Mouse (Mus musculus) neural tube, embryonic 11.5 days (tissue): Measurements from ENCODE around the gene Gm2431. TPM values are rescaled to one million over a fixed set of nuclear protein-coding genes. Genes with fewer than 3 reads are reported as not detected.
"Not testable (repeated sequence)": the region's sequence is repeated elsewhere in the genome, so short reads cannot be mapped to it uniquely, and the experiment has no call there.

ENCODE experiments used
- ATAC-seq: fragments of 200-750 bp; cut with Nextera tagmentation; 2 replicates; pipeline ENCODE4 v1.8.0; 2017; ENCODE audit warnings: moderate number of reproducible peaks, mild to moderate bottlenecking, moderate TSS enrichment, moderate library complexity; ENCODE audit not compliant: insufficient read depth, low FRiP score, low TSS enrichment
- DNase-seq: peaks from one replicate; pipeline ENCODE4 v3.0.0-alpha.2; 2015; ENCODE audit warnings: low spot score
- H3K27ac ChIP-seq: fragments of 300-500 bp; sonication (generic); 2 replicates; pipeline ENCODE4 v1.5.1; 2014; ENCODE audit warnings: low read depth, mild to moderate bottlenecking, low read length
- H3K27me3 ChIP-seq: fragments of 300-500 bp; sonication (generic); 2 replicates; pipeline ENCODE4 v1.6.1; 2014; ENCODE audit warnings: mild to moderate bottlenecking, low read length, mixed read lengths; ENCODE audit not compliant: control insufficient read depth, insufficient read depth
- H3K36me3 ChIP-seq: fragments of 300-500 bp; sonication (generic); 2 replicates; pipeline ENCODE4 v1.6.1; 2014; ENCODE audit warnings: mild to moderate bottlenecking, low read length, moderate library complexity, mixed read lengths; ENCODE audit not compliant: control insufficient read depth, insufficient read depth
- H3K4me1 ChIP-seq: fragments of 300-500 bp; sonication (generic); 2 replicates; pipeline ENCODE4 v1.6.1; 2014; ENCODE audit warnings: low read length, mixed read lengths; ENCODE audit not compliant: control insufficient read depth, insufficient read depth
- H3K4me2 ChIP-seq: fragments of 300-500 bp; sonication (generic); 2 replicates; pipeline ENCODE4 v1.6.1; 2014; ENCODE audit warnings: low read depth, mild to moderate bottlenecking, moderate library complexity
- H3K4me3 ChIP-seq: fragments of 300-500 bp; sonication (generic); 2 replicates; pipeline ENCODE4 v1.5.1; 2014; ENCODE audit warnings: low read depth, low read length
- H3K9ac ChIP-seq: fragments of 300-500 bp; sonication (generic); 2 replicates; pipeline ENCODE4 v1.6.1; 2014; ENCODE audit warnings: mild to moderate bottlenecking, low read length
- H3K9me3 ChIP-seq: fragments of 300-500 bp; sonication (generic); 2 replicates; pipeline ENCODE4 v1.6.1; 2016; ENCODE audit warnings: low read length; ENCODE audit not compliant: control insufficient read depth
- WGBS: fragments of 180-500 bp; shearing (Covaris S2); extraction: QIAGEN DNeasy Blood & Tissue Kit; methylation state at CpG from one replicate; pipeline ENCODE4 v1.1.7; 2014; 5-methylcytosine and 5-hydroxymethylcytosine counted together
- polyA plus RNA-seq: library from polyadenylated mRNA; unstranded; fragments of >200 nt; fragmentation: Nextera tagmentation; extraction: Ambion mirVana; gene quantifications from 2 replicates; pipeline ENCODE4 v1.2.1, GENCODE M21; 2014

Gene Gm2431
- polyA plus RNA-seq, 1 experiment from 2014 or later: not detected

- ATAC-seq (peak; percentile 55), DNase-seq (peak; percentile 49)
- H3K9ac ChIP-seq: peak overlapping the region; percentile 41; the same call in 1 of the 2 replicates
- H3K4me3 ChIP-seq: peak overlapping the region; percentile 43; the same call in 1 of the 2 replicates
- H3K9me3 ChIP-seq: no peaks in the 10 kb centered on the region
- 0 out of 2 replicates have a peak, but pooled peaks cover 2% of the 10 kb centered on the region for H3K27me3 ChIP-seq
- 17% methylated on average over 23 of the region's 23 CpGs for WGBS
- H3K4me1 ChIP-seq: 0 out of 2 replicates have a peak, but pooled peaks cover 3% of the 10 kb centered on the region
- H3K27ac ChIP-seq: no peak overlapping the region
- peak overlapping the region; percentile 77 for H3K4me2 ChIP-seq
- no peaks in the 10 kb centered on the region for H3K36me3 ChIP-seq
Observed at GRCm38 (mm10) chr7:142285130-142285835, 27.1 kb upstream of the Gm2431 start.

GRCm38 (mm10) chr7:142284615-142285080 is 26.5 kb upstream of the Gm2431 start:
- under 1% methylated on average over 19 of the region's 19 CpGs for WGBS
- Histone ChIP-seq H3K4me3 (peak overlapping the region; percentile 43), H3K4me2 (peak overlapping the region; percentile 77), H3K27ac (peak overlapping the region; percentile 55), H3K27me3 (0 out of 2 replicates have a peak, but pooled peaks cover 2% of the 10 kb centered on the region), H3K9ac (peak overlapping the region; percentile 58), H3K4me1 (0 out of 2 replicates have a peak, but pooled peaks cover 3% of the 10 kb centered on the region), H3K9me3 (no peaks in the 10 kb centered on the region), H3K36me3 (no peaks in the 10 kb centered on the region)
- DNase-seq (peak; percentile 96), ATAC-seq (peak; percentile 61)

GRCm38 (mm10) chr7:142284023-142284591 is 26.0 kb upstream of the Gm2431 start:
- Histone ChIP-seq H3K9ac (peak overlapping the region; percentile 58), H3K4me3 (peak overlapping the region; percentile 43), H3K4me1 (0 out of 2 replicates have a peak, but pooled peaks cover 3% of the 10 kb centered on the region), H3K9me3 (no peaks in the 10 kb centered on the region), H3K36me3 (no peaks in the 10 kb centered on the region), H3K27ac (peak overlapping the region; percentile 55), H3K4me2 (peak overlapping the region; percentile 77), H3K27me3 (0 out of 2 replicates have a peak, but pooled peaks cover 2% of the 10 kb centered on the region)
- DNase-seq: peak; percentile 76
- peak; percentile 61 for ATAC-seq
- under 1% methylated on average over 38 of the region's 38 CpGs for WGBS

- not testable (repeated sequence) for H3K9me3 ChIP-seq, H3K9ac ChIP-seq, H3K27ac ChIP-seq, DNase-seq, H3K27me3 ChIP-seq, H3K4me3 ChIP-seq, H3K36me3 ChIP-seq, H3K4me1 ChIP-seq, H3K4me2 ChIP-seq, ATAC-seq
- 17% methylated on average over 2 of the region's 2 CpGs for WGBS
Observed at GRCm38 (mm10) chr7:142282847-142283246, 24.7 kb upstream of the Gm2431 start.

GRCm38 (mm10) chr7:142279291-142279690 is 21.1 kb upstream of the Gm2431 start:
- not testable (repeated sequence) for H3K9me3 ChIP-seq, H3K4me1 ChIP-seq, H3K27me3 ChIP-seq, H3K36me3 ChIP-seq, H3K9ac ChIP-seq, H3K4me2 ChIP-seq, H3K4me3 ChIP-seq, DNase-seq, H3K27ac ChIP-seq, ATAC-seq
- 69% methylated on average over 1 of the region's 1 CpGs for WGBS

GRCm38 (mm10) chr7:142278183-142278582 is 20.0 kb upstream of the Gm2431 start:
- not testable (repeated sequence) for H3K36me3 ChIP-seq, H3K27ac ChIP-seq, H3K4me3 ChIP-seq, H3K27me3 ChIP-seq, H3K4me2 ChIP-seq, H3K9me3 ChIP-seq, H3K9ac ChIP-seq, H3K4me1 ChIP-seq, ATAC-seq
- 0% methylated on average over 3 of the region's 3 CpGs for WGBS
- DNase-seq: peak; percentile 65

- not testable (repeated sequence) for H3K4me1 ChIP-seq, H3K36me3 ChIP-seq, H3K9ac ChIP-seq, ATAC-seq, H3K27me3 ChIP-seq, H3K4me2 ChIP-seq, H3K9me3 ChIP-seq, DNase-seq, H3K27ac ChIP-seq, H3K4me3 ChIP-seq
Observed at GRCm38 (mm10) chr7:142274263-142274662, 16.1 kb upstream of the Gm2431 start, which contains the start of gene Gm4559. Gene Gm4559, minus strand, starts transcription at chr7:142274363.

- no peaks in the 10 kb centered on the region for H3K36me3 ChIP-seq
- no peak overlapping the region for H3K27ac ChIP-seq
- H3K27me3 ChIP-seq: no peaks in the 10 kb centered on the region
- DNase-seq (peak; percentile 40), ATAC-seq (no peak)
- H3K9me3 ChIP-seq: no peaks in the 10 kb centered on the region
- 0% methylated on average over 2 of the region's 2 CpGs for WGBS
- no peak overlapping the region for H3K9ac ChIP-seq
- H3K4me1 ChIP-seq: no peaks in the 10 kb centered on the region
- H3K4me3 ChIP-seq: no peak overlapping the region
- H3K4me2 ChIP-seq: no peak overlapping the region
Observed at GRCm38 (mm10) chr7:142255517-142255916, 2.6 kb downstream of the Gm2431 start.
